Mouse (Mus musculus): ENCODE measurements around the gene Cd80.

- no peak for TF ChIP-seq TAL1 (IDR thresholded peaks at IDR 0.05; ENCODE audit: low read length)
- no peak for TF ChIP-seq GATA1 (IDR thresholded peaks at IDR 0.05; ENCODE audit: low read length)
These were observed 13.3 kb downstream of the Cd80 start for GRCm38 (mm10) chr16:38468706-38469018.

Measured in erythroblast, embryonic 14.5 days (primary cell).